Mouse (Mus musculus): ENCODE measurements around the gene Smarce1.

DNA sequence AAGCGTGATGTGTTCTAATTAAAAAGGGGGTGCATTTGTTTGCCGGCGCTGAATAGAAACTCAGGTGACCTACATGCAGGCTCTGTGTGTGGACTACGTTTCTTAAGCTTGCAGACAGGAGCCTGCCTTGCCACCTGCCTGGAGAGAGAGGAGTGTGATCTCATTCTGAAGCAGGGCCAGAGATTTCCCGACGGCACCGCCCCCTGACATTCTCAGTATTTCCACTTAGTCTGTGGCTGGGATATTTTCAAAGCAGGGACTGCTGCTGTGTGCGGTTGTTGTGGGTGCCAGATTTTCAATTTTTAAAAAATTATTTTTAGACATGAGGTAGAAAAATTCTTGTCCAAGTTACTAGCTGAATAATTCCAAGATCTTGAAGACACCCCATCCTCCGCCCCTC lies 34.4 kb upstream of the Smarce1 start:
- TF ChIP-seq POLR2A (IDR thresholded peaks at IDR 0.05; ENCODE audit: insufficient read depth, low read length) (no peak), CTCF (IDR thresholded peaks at IDR 0.05; ENCODE audit: low read depth, low read length) (no peak), EP300 (IDR thresholded peaks at IDR 0.05; ENCODE audit: insufficient read depth, low read depth, low read length) (no peak)

Data from ES-Bruce4 (cell line).